Mouse (Mus musculus) stomach, embryonic 16.5 days (tissue): ENCODE data around the gene Tnf. TPM values are rescaled to one million over a fixed set of nuclear protein-coding genes. Genes with fewer than 3 reads are reported as not detected.

Source experiments
- ATAC-seq: fragments of 200-750 bp; cut with Nextera tagmentation; 2 replicates; pipeline ENCODE4 v1.8.0; 2017; ENCODE audit warnings: moderate number of reproducible peaks, moderate TSS enrichment; ENCODE audit not compliant: insufficient read depth, low FRiP score
- H3K27ac ChIP-seq: fragments of 300-500 bp; sonication (generic); 2 replicates; pipeline ENCODE4 v1.5.1; 2014; ENCODE audit warnings: low read length
- H3K27me3 ChIP-seq: fragments of 300-500 bp; sonication (generic); 2 replicates; pipeline ENCODE4 v1.6.1; 2014; ENCODE audit warnings: low read length, control low read depth, mixed read lengths; ENCODE audit not compliant: control insufficient read depth, insufficient read depth
- H3K36me3 ChIP-seq: fragments of 300-500 bp; sonication (generic); 2 replicates; pipeline ENCODE4 v1.6.1; 2014; ENCODE audit warnings: low read length; ENCODE audit not compliant: control insufficient read depth, insufficient read depth
- H3K4me1 ChIP-seq: fragments of 300-500 bp; sonication (generic); 2 replicates; pipeline ENCODE4 v1.6.1; 2014; ENCODE audit warnings: low read length, control low read depth, mixed read lengths; ENCODE audit not compliant: control insufficient read depth, insufficient read depth
- H3K4me2 ChIP-seq: fragments of 300-500 bp; sonication (generic); 2 replicates; pipeline ENCODE4 v1.6.1; 2014; ENCODE audit warnings: low read depth, low read length, mixed read lengths
- H3K4me3 ChIP-seq: fragments of 300-500 bp; sonication (generic); replicated peaks from 2 replicates; pipeline ENCODE4 v1.5.1; 2014; ENCODE audit warnings: mild to moderate bottlenecking, low read length
- H3K9ac ChIP-seq: fragments of 300-500 bp; sonication (generic); 2 replicates; pipeline ENCODE4 v1.6.1; 2014; ENCODE audit warnings: low read length
- H3K9me3 ChIP-seq: fragments of 300-500 bp; sonication (generic); replicated peaks from 2 replicates; pipeline ENCODE4 v1.6.1; 2016; ENCODE audit warnings: low read length, control low read depth; ENCODE audit not compliant: control insufficient read depth
- WGBS: fragments of 180-500 bp; shearing (Covaris S2); extraction: QIAGEN DNeasy Blood & Tissue Kit; methylation state at CpG from one replicate; pipeline ENCODE4 v1.1.7; 2014; 5-methylcytosine and 5-hydroxymethylcytosine counted together
- polyA plus RNA-seq: library from polyadenylated mRNA; unstranded; fragments of >200 nt; fragmentation: Nextera tagmentation; extraction: Ambion mirVana; gene quantifications from 2 replicates; pipeline ENCODE4 v1.2.1, GENCODE M21; 2015

The Tnf gene
- polyA plus RNA-seq, 1 experiment from 2014 or later, result 0.32 TPM

GRCm38 (mm10) chr17:35164568-35165450, 37.0 kb downstream of the Tnf start, which contains the start of gene Prrc2a:
Gene Prrc2a (minus strand): TSS chr17:35164897.
- Histone ChIP-seq H3K4me3 (peak within 1 kb of the TSS; percentile 99), H3K4me2 (peak within 1 kb of the TSS; percentile 95), H3K27ac (peak within 1 kb of the TSS; percentile 96), H3K4me1 (peaks cover 25% of the 10 kb centered on the region), H3K9me3 (no peaks in the 10 kb centered on the region), H3K9ac (peak within 1 kb of the TSS; percentile 100), H3K27me3 (no peaks in the 10 kb centered on the region), H3K36me3 (peaks cover 18% of the 10 kb centered on the region)
- ATAC-seq, result peak; percentile 97
- WGBS, result 1% methylated on average over 77 of the region's 89 CpGs

- H3K27me3 ChIP-seq, result no peaks in the 10 kb centered on the region
- WGBS, result under 1% methylated on average over 23 of the region's 28 CpGs
- no peak for ATAC-seq
- H3K9me3 ChIP-seq, result no peaks in the 10 kb centered on the region
- peaks cover 25% of the 10 kb centered on the region for H3K4me1 ChIP-seq
- H3K4me2 ChIP-seq, result peak overlapping the region; percentile 95
- H3K4me3 ChIP-seq, result peak overlapping the region; percentile 99
- H3K36me3 ChIP-seq, result peaks cover 23% of the 10 kb centered on the region
- peak overlapping the region; percentile 96 for H3K27ac ChIP-seq
- H3K9ac ChIP-seq, result peak overlapping the region; percentile 100
Observed at GRCm38 (mm10) chr17:35164218-35164567, 37.6 kb downstream of the Tnf start.

GRCm38 (mm10) chr17:35163326-35164081, 38.3 kb downstream of the Tnf start:
- Histone ChIP-seq H3K9me3 (no peaks in the 10 kb centered on the region), H3K4me2 (peak overlapping the region; percentile 95), H3K4me3 (peak overlapping the region; percentile 99), H3K36me3 (peaks cover 30% of the 10 kb centered on the region), H3K4me1 (peaks cover 25% of the 10 kb centered on the region), H3K27me3 (no peaks in the 10 kb centered on the region), H3K9ac (peak overlapping the region; percentile 100), H3K27ac (peak overlapping the region; percentile 96)
- no peak for ATAC-seq
- WGBS, result 7% methylated on average over 8 of the region's 8 CpGs

- H3K27me3 ChIP-seq, result no peaks in the 10 kb centered on the region
- 29% methylated on average over 12 of the region's 12 CpGs for WGBS
- H3K9me3 ChIP-seq, result no peaks in the 10 kb centered on the region
- H3K27ac ChIP-seq, result 0 out of 2 replicates have a peak overlapping the region, but pooled peaks have one; percentile 24
- peaks cover 25% of the 10 kb centered on the region for H3K4me1 ChIP-seq
- peak overlapping the region; percentile 95 for H3K4me2 ChIP-seq
- H3K4me3 ChIP-seq, result peak overlapping the region; percentile 99
- peaks cover 37% of the 10 kb centered on the region for H3K36me3 ChIP-seq
- ATAC-seq, result no peak
- peak overlapping the region; percentile 100 for H3K9ac ChIP-seq
Observed at GRCm38 (mm10) chr17:35162730-35163129, 39.1 kb downstream of the Tnf start.

- H3K4me2 ChIP-seq, result peak overlapping the region; percentile 95
- ATAC-seq, result no peak
- H3K9ac ChIP-seq, result peak overlapping the region; percentile 100
- no peak overlapping the region for H3K27ac ChIP-seq
- H3K9me3 ChIP-seq, result no peaks in the 10 kb centered on the region
- WGBS, result 66% methylated on average over 14 of the region's 14 CpGs
- peaks cover 43% of the 10 kb centered on the region for H3K36me3 ChIP-seq
- no peaks in the 10 kb centered on the region for H3K27me3 ChIP-seq
- H3K4me3 ChIP-seq, result peak overlapping the region; percentile 99
- H3K4me1 ChIP-seq, result peaks cover 25% of the 10 kb centered on the region
Observed at GRCm38 (mm10) chr17:35162121-35162520, 39.7 kb downstream of the Tnf start.

GRCm38 (mm10) chr17:35161421-35161820, 40.4 kb downstream of the Tnf start:
- WGBS, result 82% methylated on average over 11 of the region's 11 CpGs
- H3K27me3 ChIP-seq, result no peaks in the 10 kb centered on the region
- H3K9me3 ChIP-seq, result no peaks in the 10 kb centered on the region
- peaks cover 23% of the 10 kb centered on the region for H3K4me1 ChIP-seq
- peaks cover 47% of the 10 kb centered on the region for H3K36me3 ChIP-seq
- no peak for ATAC-seq
- H3K4me2 ChIP-seq, result no peak overlapping the region
- H3K27ac ChIP-seq, result no peak overlapping the region
- H3K4me3 ChIP-seq, result no peak overlapping the region
- H3K9ac ChIP-seq, result no peak overlapping the region

- no peak overlapping the region for H3K4me2 ChIP-seq
- no peak for ATAC-seq
- peaks cover 14% of the 10 kb centered on the region for H3K4me1 ChIP-seq
- H3K9ac ChIP-seq, result no peak overlapping the region
- peaks cover 56% of the 10 kb centered on the region for H3K36me3 ChIP-seq
- WGBS, result 86% methylated on average over 7 of the region's 7 CpGs
- no peaks in the 10 kb centered on the region for H3K27me3 ChIP-seq
- no peak overlapping the region for H3K27ac ChIP-seq
- no peaks in the 10 kb centered on the region for H3K9me3 ChIP-seq
- no peak overlapping the region for H3K4me3 ChIP-seq
Observed at GRCm38 (mm10) chr17:35159638-35160037, 42.2 kb downstream of the Tnf start.

- Histone ChIP-seq H3K36me3 (peaks cover 63% of the 10 kb centered on the region), H3K9me3 (no peaks in the 10 kb centered on the region), H3K4me2 (no peak overlapping the region), H3K27ac (no peak overlapping the region), H3K4me1 (peaks cover 14% of the 10 kb centered on the region), H3K9ac (no peak overlapping the region), H3K27me3 (no peaks in the 10 kb centered on the region), H3K4me3 (no peak overlapping the region)
- no peak for ATAC-seq
- WGBS, result 92% methylated on average over 16 of the region's 16 CpGs
Observed at GRCm38 (mm10) chr17:35158850-35159593, 42.8 kb downstream of the Tnf start.
